Mouse (Mus musculus): ENCODE measurements around the gene Lrrk1. TPM values are rescaled to one million over a fixed set of nuclear protein-coding genes. Genes with fewer than 3 reads are reported as not detected.
A peak's percentile ranks its signal among the peaks of the same experiment; 100 is the strongest.

The Lrrk1 gene
- polyA plus RNA-seq, 1 experiment from 2014 or later = 6.4 TPM

DNA sequence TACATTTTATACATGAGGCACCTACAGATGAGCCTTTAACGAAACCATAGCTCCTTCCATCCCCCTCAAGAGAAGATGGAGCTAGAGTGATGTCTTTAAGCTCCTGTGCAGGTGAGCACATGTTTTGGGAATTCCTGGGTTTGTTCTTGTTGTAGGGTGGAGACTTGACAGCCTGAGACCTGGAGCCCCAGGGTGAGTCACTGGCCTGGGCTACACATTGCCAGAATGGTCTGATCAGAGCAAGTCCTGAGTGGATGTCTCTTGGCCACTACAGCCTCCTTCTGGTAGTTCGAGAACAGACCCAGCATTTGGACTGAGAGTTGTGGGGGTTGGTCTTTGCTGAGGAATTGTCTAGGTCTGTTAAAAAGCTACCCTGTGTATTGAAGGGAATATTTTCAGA, 186.5 kb downstream of the Lrrk1 start:
- no peak overlapping the region for H3K4me3 ChIP-seq (ENCODE audit: control insufficient read depth in 1 of 2, insufficient read depth in 1 of 2, low read depth in 1 of 2, low read length in 2 of 2)
- H3K4me2 ChIP-seq (ENCODE audit: low read length) = no peak overlapping the region
- WGBS = 85% methylated on average over 2 of the region's 2 CpGs
- H3K9ac ChIP-seq (ENCODE audit: low read length) = no peak overlapping the region
- no peak for ATAC-seq (ENCODE audit: insufficient number of reproducible peaks, insufficient read depth, low FRiP score, low read depth)
- H3K27ac ChIP-seq (replicated peaks in 1 of 2; ENCODE audit: control insufficient read depth in 1 of 2, insufficient read depth in 1 of 2, low read depth in 2 of 2, low read length in 2 of 2) = no peak overlapping the region
- no peaks in the 10 kb centered on the region for H3K27me3 ChIP-seq (ENCODE audit: control insufficient read depth, insufficient read depth, low read length)
- peaks cover 34 to 40% of the 10 kb centered on the region in 2 experiments for H3K4me1 ChIP-seq (ENCODE audit: control insufficient read depth in 2 of 2, insufficient read depth in 2 of 2, low read length in 2 of 2)
- H3K36me3 ChIP-seq (ENCODE audit: control insufficient read depth, insufficient read depth, low read length) = no peaks in the 10 kb centered on the region
- H3K9me3 ChIP-seq (ENCODE audit: control insufficient read depth, low read length) = peaks cover 3% of the 10 kb centered on the region; the same call in 1 of the 2 replicates

DNA sequence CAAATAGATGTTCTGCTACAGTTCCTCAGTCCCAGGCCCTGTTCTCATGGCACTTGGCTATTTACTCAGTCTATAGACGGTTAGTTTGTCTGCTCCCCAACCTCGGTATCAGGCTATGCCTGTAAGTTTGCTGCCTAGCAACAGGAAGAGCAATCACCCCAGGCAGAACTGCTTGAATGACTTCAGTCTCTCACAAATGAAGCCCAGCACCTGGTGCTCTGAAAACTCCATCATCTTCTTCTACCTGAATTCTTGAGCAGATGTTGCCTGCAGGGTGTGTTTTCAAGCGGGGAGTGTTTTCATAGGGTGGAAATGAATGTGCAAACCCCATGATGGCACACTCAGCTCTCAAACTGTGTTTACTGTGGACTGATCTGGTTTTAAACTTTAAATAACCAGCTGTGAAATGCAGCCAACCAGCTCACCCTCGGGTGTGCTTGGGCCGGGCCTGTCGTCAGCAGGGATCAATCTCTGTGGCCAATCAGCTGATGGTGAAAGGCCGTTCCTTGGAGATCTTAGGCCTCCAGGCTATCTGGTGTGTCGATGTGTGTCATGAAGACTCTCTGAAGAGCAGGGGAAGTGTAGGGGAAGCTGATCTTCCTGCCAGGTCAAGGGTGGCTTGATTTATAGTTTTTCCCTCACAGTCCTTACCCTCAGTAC, 187.2 kb downstream of the Lrrk1 start:
- no peaks in the 10 kb centered on the region for H3K36me3 ChIP-seq (ENCODE audit: control insufficient read depth, insufficient read depth, low read length)
- no peaks in the 10 kb centered on the region for H3K27me3 ChIP-seq (ENCODE audit: control insufficient read depth, insufficient read depth, low read length)
- ATAC-seq (ENCODE audit: insufficient number of reproducible peaks, insufficient read depth, low FRiP score, low read depth) = no peak
- no peak overlapping the region for H3K4me2 ChIP-seq (ENCODE audit: low read length)
- H3K9me3 ChIP-seq (ENCODE audit: control insufficient read depth, low read length) = peaks cover 3% of the 10 kb centered on the region; the same call in 1 of the 2 replicates
- peaks cover 36 to 48% of the 10 kb centered on the region in 2 experiments for H3K4me1 ChIP-seq (ENCODE audit: control insufficient read depth in 2 of 2, insufficient read depth in 2 of 2, low read length in 2 of 2)
- no peak overlapping the region for H3K9ac ChIP-seq (ENCODE audit: low read length)
- peak overlapping the region in 1 of 2 experiments; percentile 5; a peak in 1 of 4 replicates for H3K27ac ChIP-seq (replicated peaks in 1 of 2; ENCODE audit: control insufficient read depth in 1 of 2, insufficient read depth in 1 of 2, low read depth in 2 of 2, low read length in 2 of 2)
- 18% methylated on average over 8 of the region's 8 CpGs for WGBS
- H3K4me3 ChIP-seq (ENCODE audit: control insufficient read depth in 1 of 2, insufficient read depth in 1 of 2, low read depth in 1 of 2, low read length in 2 of 2) = no peak overlapping the region

DNA sequence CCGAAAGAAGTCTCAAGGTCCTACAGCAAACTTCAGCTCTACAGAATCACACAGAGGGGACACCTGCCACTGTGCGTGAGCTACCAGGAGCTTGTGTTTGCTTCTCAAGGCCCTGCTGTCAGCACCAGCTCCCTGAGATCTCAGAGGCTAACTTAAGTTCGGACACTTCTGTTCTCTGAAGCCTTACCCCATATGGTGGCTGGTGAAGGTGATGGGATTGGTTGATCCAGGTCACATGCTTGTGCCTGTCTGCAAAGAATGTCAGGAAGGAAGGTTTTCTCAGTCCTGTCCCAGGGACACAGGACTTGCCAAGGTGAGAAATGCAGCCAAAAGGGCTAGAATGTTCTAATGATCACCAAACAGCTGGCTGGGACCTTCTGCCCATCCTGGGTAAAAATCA, 187.8 kb downstream of the Lrrk1 start:
- no peak for ATAC-seq (ENCODE audit: insufficient number of reproducible peaks, insufficient read depth, low FRiP score, low read depth)
- H3K4me2 ChIP-seq (ENCODE audit: low read length) = no peak overlapping the region
- no peaks in the 10 kb centered on the region for H3K27me3 ChIP-seq (ENCODE audit: control insufficient read depth, insufficient read depth, low read length)
- no peak overlapping the region for H3K9ac ChIP-seq (ENCODE audit: low read length)
- peak overlapping the region in 1 of 2 experiments; percentile 5; a peak in 1 of 4 replicates for H3K27ac ChIP-seq (replicated peaks in 1 of 2; ENCODE audit: control insufficient read depth in 1 of 2, insufficient read depth in 1 of 2, low read depth in 2 of 2, low read length in 2 of 2)
- peaks cover 40 to 53% of the 10 kb centered on the region in 2 experiments for H3K4me1 ChIP-seq (ENCODE audit: control insufficient read depth in 2 of 2, insufficient read depth in 2 of 2, low read length in 2 of 2)
- peaks cover 3% of the 10 kb centered on the region; the same call in 1 of the 2 replicates for H3K9me3 ChIP-seq (ENCODE audit: control insufficient read depth, low read length)
- no peak overlapping the region for H3K4me3 ChIP-seq (ENCODE audit: control insufficient read depth in 1 of 2, insufficient read depth in 1 of 2, low read depth in 1 of 2, low read length in 2 of 2)
- 63% methylated on average over 3 of the region's 3 CpGs for WGBS
- H3K36me3 ChIP-seq (ENCODE audit: control insufficient read depth, insufficient read depth, low read length) = no peaks in the 10 kb centered on the region

DNA sequence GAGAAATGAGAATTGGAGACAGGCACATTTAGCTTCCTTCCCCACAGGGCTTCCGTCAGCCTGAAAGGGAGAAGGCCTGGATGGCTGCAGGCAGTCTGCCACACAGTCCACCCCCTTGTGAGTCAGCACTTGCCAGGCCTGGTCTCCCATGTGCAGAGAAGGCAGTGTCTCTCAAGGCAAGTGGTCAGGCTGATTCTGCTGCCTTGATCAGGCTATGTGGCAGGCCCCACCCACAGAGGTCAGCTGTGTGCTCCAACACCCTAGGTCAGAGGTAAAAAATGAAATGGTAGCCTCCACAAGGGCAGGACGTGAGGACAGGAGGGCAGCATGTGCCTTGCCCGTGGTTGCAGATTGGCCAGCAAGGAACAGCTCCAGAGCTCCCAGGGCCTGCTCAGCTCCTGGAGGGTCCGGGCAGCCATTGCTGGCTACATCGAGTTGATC, 188.7 kb downstream of the Lrrk1 start:
- Histone ChIP-seq H3K4me1 (ENCODE audit: control insufficient read depth in 2 of 2, insufficient read depth in 2 of 2, low read length in 2 of 2) (peaks cover 49 to 63% of the 10 kb centered on the region in 2 experiments), H3K9ac (ENCODE audit: low read length) (no peak overlapping the region), H3K4me3 (ENCODE audit: control insufficient read depth in 1 of 2, insufficient read depth in 1 of 2, low read depth in 1 of 2, low read length in 2 of 2) (no peak overlapping the region), H3K27ac (replicated peaks in 1 of 2; ENCODE audit: control insufficient read depth in 1 of 2, insufficient read depth in 1 of 2, low read depth in 2 of 2, low read length in 2 of 2) (peak overlapping the region; percentile 46 to 65), H3K36me3 (ENCODE audit: control insufficient read depth, insufficient read depth, low read length) (no peaks in the 10 kb centered on the region), H3K4me2 (ENCODE audit: low read length) (no peak overlapping the region), H3K9me3 (ENCODE audit: control insufficient read depth, low read length) (no peaks in the 10 kb centered on the region), H3K27me3 (ENCODE audit: control insufficient read depth, insufficient read depth, low read length) (no peaks in the 10 kb centered on the region)
- no peak for ATAC-seq (ENCODE audit: insufficient number of reproducible peaks, insufficient read depth, low FRiP score, low read depth)
- 69% methylated on average over 5 of the region's 5 CpGs for WGBS

DNA sequence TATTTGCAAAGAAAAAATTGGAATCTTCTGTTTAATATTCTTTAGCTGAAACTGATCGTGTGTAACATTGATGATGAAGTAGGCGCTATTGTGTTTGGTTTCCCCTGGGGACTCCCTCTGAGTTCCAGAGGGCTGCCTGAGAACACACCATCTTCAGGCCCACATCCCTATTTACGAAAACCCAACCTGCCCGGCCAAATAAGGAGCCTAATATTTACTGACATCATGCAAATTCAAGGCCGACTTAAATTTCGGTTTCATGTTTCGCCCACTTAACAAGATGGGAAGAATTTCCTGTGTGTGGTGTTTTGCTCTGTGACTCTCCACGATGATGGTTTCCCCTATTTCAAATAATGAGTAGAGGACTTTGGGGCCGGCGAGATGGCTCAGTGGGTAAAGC, 189.7 kb downstream of the Lrrk1 start:
- H3K4me2 ChIP-seq (ENCODE audit: low read length) = no peak overlapping the region
- H3K9me3 ChIP-seq (ENCODE audit: control insufficient read depth, low read length) = no peaks in the 10 kb centered on the region
- H3K9ac ChIP-seq (ENCODE audit: low read length) = no peak overlapping the region
- WGBS = 89% methylated on average over 10 of the region's 10 CpGs
- no peaks in the 10 kb centered on the region for H3K36me3 ChIP-seq (ENCODE audit: control insufficient read depth, insufficient read depth, low read length)
- ATAC-seq (ENCODE audit: insufficient number of reproducible peaks, insufficient read depth, low FRiP score, low read depth) = no peak
- peaks cover 53 to 66% of the 10 kb centered on the region in 2 experiments for H3K4me1 ChIP-seq (ENCODE audit: control insufficient read depth in 2 of 2, insufficient read depth in 2 of 2, low read length in 2 of 2)
- H3K27me3 ChIP-seq (ENCODE audit: control insufficient read depth, insufficient read depth, low read length) = no peaks in the 10 kb centered on the region
- peak overlapping the region in 1 of 2 experiments; percentile 65; a peak in 2 of 4 replicates for H3K27ac ChIP-seq (replicated peaks in 1 of 2; ENCODE audit: control insufficient read depth in 1 of 2, insufficient read depth in 1 of 2, low read depth in 2 of 2, low read length in 2 of 2)
- H3K4me3 ChIP-seq (ENCODE audit: control insufficient read depth in 1 of 2, insufficient read depth in 1 of 2, low read depth in 1 of 2, low read length in 2 of 2) = no peak overlapping the region

DNA sequence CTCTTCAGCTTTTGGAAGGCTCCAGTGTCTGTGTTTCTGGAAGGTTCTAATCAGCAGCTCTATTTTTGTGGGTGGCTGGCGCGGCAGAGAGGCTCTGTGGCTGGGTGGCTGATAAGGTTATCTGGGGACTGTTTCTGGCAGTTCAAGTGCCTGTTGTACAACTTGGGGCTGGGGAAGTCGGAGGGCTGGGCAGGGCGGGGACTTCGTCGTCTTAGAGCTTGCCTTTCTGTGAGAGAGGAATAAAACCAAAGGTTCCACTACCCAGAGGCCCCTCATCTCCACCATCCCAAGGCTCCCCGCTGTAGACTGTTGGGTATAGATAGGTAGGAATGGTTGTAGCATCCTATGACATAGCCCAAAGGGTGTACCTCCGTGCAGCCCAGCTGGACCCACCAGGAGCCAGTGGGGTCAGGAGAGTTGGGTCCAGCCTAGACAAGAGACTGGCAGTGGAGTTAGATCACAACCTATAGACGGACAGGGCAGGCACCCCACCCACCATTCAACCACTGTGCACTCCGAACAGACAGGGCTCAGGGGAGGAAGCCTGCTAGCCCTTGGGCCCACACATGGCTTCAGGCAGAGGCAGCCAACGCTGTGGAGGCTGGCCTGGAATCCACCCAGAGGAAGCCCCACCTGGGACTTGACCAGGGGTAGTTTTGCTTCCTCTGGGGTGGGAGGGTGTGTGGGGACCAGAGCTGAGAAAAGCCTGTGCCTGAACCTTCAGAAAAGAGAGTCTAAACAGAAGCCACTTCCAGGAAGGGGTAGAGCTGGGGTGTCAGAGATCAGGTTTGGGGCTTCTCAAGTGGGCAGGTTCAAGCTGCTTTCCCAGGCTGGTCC, 191.3 kb downstream of the Lrrk1 start:
- H3K27me3 ChIP-seq (ENCODE audit: control insufficient read depth, insufficient read depth, low read length) = no peaks in the 10 kb centered on the region
- peak; percentile 79 for ATAC-seq (ENCODE audit: insufficient number of reproducible peaks, insufficient read depth, low FRiP score, low read depth)
- H3K9ac ChIP-seq (ENCODE audit: low read length) = no peak overlapping the region; the same call in 1 of the 2 replicates
- WGBS = 7% methylated on average over 11 of the region's 11 CpGs
- peak overlapping the region; percentile 31 for H3K4me2 ChIP-seq (ENCODE audit: low read length)
- H3K36me3 ChIP-seq (ENCODE audit: control insufficient read depth, insufficient read depth, low read length) = no peaks in the 10 kb centered on the region
- H3K9me3 ChIP-seq (ENCODE audit: control insufficient read depth, low read length) = no peaks in the 10 kb centered on the region
- peaks cover 53 to 66% of the 10 kb centered on the region in 2 experiments for H3K4me1 ChIP-seq (ENCODE audit: control insufficient read depth in 2 of 2, insufficient read depth in 2 of 2, low read length in 2 of 2)
- no peak overlapping the region for H3K4me3 ChIP-seq (ENCODE audit: control insufficient read depth in 1 of 2, insufficient read depth in 1 of 2, low read depth in 1 of 2, low read length in 2 of 2)
- peak overlapping the region; percentile 93 for H3K27ac ChIP-seq (replicated peaks in 1 of 2; ENCODE audit: control insufficient read depth in 1 of 2, insufficient read depth in 1 of 2, low read depth in 2 of 2, low read length in 2 of 2)

DNA sequence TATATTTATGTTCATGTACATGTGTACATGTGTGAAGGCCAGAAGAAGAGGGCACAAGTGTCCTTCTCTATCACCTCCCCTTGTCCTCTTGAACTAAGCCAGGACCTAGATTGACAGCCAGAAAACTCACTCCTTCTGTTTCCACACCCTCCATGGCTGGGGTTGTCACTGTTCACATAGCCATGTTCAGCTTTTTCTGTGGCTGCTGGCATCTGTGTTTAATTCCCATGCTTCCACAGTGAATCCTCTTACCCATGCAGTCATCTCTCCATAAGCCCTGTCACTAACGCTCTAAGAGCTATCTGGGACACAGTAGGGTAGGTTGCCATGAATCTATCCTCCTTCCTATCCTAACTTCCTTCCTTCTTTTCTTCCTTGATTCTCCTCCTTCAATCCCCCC, 192.3 kb downstream of the Lrrk1 start:
- no peaks in the 10 kb centered on the region for H3K36me3 ChIP-seq (ENCODE audit: control insufficient read depth, insufficient read depth, low read length)
- no peak for ATAC-seq (ENCODE audit: insufficient number of reproducible peaks, insufficient read depth, low FRiP score, low read depth)
- no peaks in the 10 kb centered on the region for H3K27me3 ChIP-seq (ENCODE audit: control insufficient read depth, insufficient read depth, low read length)
- 14% methylated on average over 1 of the region's 1 CpGs for WGBS
- peak overlapping the region; percentile 85 to 93 for H3K27ac ChIP-seq (replicated peaks in 1 of 2; ENCODE audit: control insufficient read depth in 1 of 2, insufficient read depth in 1 of 2, low read depth in 2 of 2, low read length in 2 of 2)
- peaks cover 49 to 63% of the 10 kb centered on the region in 2 experiments for H3K4me1 ChIP-seq (ENCODE audit: control insufficient read depth in 2 of 2, insufficient read depth in 2 of 2, low read length in 2 of 2)
- peak overlapping the region; percentile 31 for H3K4me2 ChIP-seq (ENCODE audit: low read length)
- H3K9me3 ChIP-seq (ENCODE audit: control insufficient read depth, low read length) = no peaks in the 10 kb centered on the region
- no peak overlapping the region for H3K9ac ChIP-seq (ENCODE audit: low read length)
- no peak overlapping the region for H3K4me3 ChIP-seq (ENCODE audit: control insufficient read depth in 1 of 2, insufficient read depth in 1 of 2, low read depth in 1 of 2, low read length in 2 of 2)

All from heart, embryonic 14.5 days (tissue).